Mouse (Mus musculus) skeletal muscle tissue, postnatal 0 days (tissue): ENCODE data around the gene Gm2012. TPM values are rescaled to one million over a fixed set of nuclear protein-coding genes. Genes with fewer than 3 reads are reported as not detected.

Source experiments
- microRNA-seq, 2 experiments: library from miRNA; unstranded; fragments of <30 nt; microRNA quantifications; one replicate each; pipeline ENCODE4; 2016
- polyA plus RNA-seq: library from polyadenylated mRNA; unstranded; fragments of >200 nt; fragmentation: Nextera tagmentation; extraction: Ambion mirVana; gene quantifications from 2 replicates; pipeline ENCODE4 v1.2.1, GENCODE M21; 2015

Gm2012 gene
- not detected in 2 replicates for polyA plus RNA-seq

GRCm38 (mm10) chrX:26231255-26231654 lies at the start of gene Gm2012:
Gm2012 (minus strand) TSS chrX:26231355.

Small RNAs within 50 kb of the gene (microRNA-seq; reads per million reads assigned to microRNA genes)
- 0 reads per million in 2 experiments for gene Gm26302

Other genes with a start within 250 kb of the Gm2012 start
- not detected in 2 replicates for gene Gm5168, start 180.3 kb downstream of the Gm2012 start, polyA plus RNA-seq
- gene Gm2030, start 78.7 kb upstream of the Gm2012 start, polyA plus RNA-seq, result not detected in 2 replicates